Mouse (Mus musculus): Measurements from ENCODE around the gene Fuca1. TPM values are rescaled to one million over a fixed set of nuclear protein-coding genes. Genes with fewer than 3 reads are reported as not detected.
A peak's percentile ranks its signal among the peaks of the same experiment; 100 is the strongest.

Fuca1 gene
- polyA plus RNA-seq, 1 experiment from 2014 or later, result 65.1 TPM

- peak; percentile 97 for DNase-seq
- Histone ChIP-seq H3K27me3 (ENCODE audit: insufficient read depth, low read length) (no peaks in the 10 kb centered on the region), H3K4me1 (ENCODE audit: insufficient read depth) (0 out of 2 replicates have a peak, but pooled peaks cover 3% of the 10 kb centered on the region), H3K36me3 (ENCODE audit: insufficient read depth) (peaks cover 29% of the 10 kb centered on the region), H3K9ac (peak within 1 kb of the TSS; percentile 95), H3K27ac (ENCODE audit: low read depth) (peak within 1 kb of the TSS; percentile 83), H3K9me3 (ENCODE audit: low read depth, low read length) (no peaks in the 10 kb centered on the region), H3K4me2 (peak within 1 kb of the TSS; percentile 81), H3K4me3 (ENCODE audit: low read depth, low read length) (peak within 1 kb of the TSS; percentile 95)
- no peak for TF ChIP-seq CTCF (IDR thresholded peaks at IDR 0.05; ENCODE audit: low read depth)
- 0% methylated on average over 54 of the region's 81 CpGs for WGBS
- ATAC-seq (ENCODE audit: insufficient read depth), result peak; percentile 92
Observed at GRCm38 (mm10) chr4:135986943-135987710, 66.6 kb downstream of the Fuca1 start, which contains the start of gene Pithd1. TSS of gene Pithd1 (minus strand) at chr4:135987264.

- 0 out of 2 replicates have a peak, but pooled peaks cover 3% of the 10 kb centered on the region for H3K4me1 ChIP-seq (ENCODE audit: insufficient read depth)
- no peaks in the 10 kb centered on the region for H3K9me3 ChIP-seq (ENCODE audit: low read depth, low read length)
- no peak for TF ChIP-seq CTCF (IDR thresholded peaks at IDR 0.05; ENCODE audit: low read depth)
- H3K36me3 ChIP-seq (ENCODE audit: insufficient read depth), result peaks cover 25% of the 10 kb centered on the region
- peak overlapping the region; percentile 83; the same call in 1 of the 2 replicates for H3K27ac ChIP-seq (ENCODE audit: low read depth)
- peak overlapping the region; percentile 95 for H3K9ac ChIP-seq
- H3K4me3 ChIP-seq (ENCODE audit: low read depth, low read length), result peak overlapping the region; percentile 95
- no peak for DNase-seq
- 60% methylated on average over 9 of the region's 9 CpGs for WGBS
- peak overlapping the region; percentile 81 for H3K4me2 ChIP-seq
- no peak for ATAC-seq (ENCODE audit: insufficient read depth)
- no peaks in the 10 kb centered on the region for H3K27me3 ChIP-seq (ENCODE audit: insufficient read depth, low read length)
Observed at GRCm38 (mm10) chr4:135987714-135988113, 67.2 kb downstream of the Fuca1 start.

Other genes starting within 250 kb of the Fuca1 start
- 1.6 and 1.7 TPM in 2 replicates for gene Ifnlr1, start 234.4 kb upstream of the Fuca1 start, polyA plus RNA-seq (2014; fragmentation: Nextera tagmentation; extraction: Ambion mirVana)
- 0.12 TPM in 1 of 2 replicates, not detected in the other for gene Il22ra1, start 192.6 kb upstream of the Fuca1 start, polyA plus RNA-seq (2014; fragmentation: Nextera tagmentation; extraction: Ambion mirVana)
- gene Myom3, start 161.0 kb upstream of the Fuca1 start, polyA plus RNA-seq (2014; fragmentation: Nextera tagmentation; extraction: Ambion mirVana), result not detected in 2 replicates
- gene Srsf10, start 65.0 kb upstream of the Fuca1 start, polyA plus RNA-seq (2014; fragmentation: Nextera tagmentation; extraction: Ambion mirVana), result 322 and 336 TPM in 2 replicates
- gene Pnrc2, start 46.9 kb upstream of the Fuca1 start, polyA plus RNA-seq (2014; fragmentation: Nextera tagmentation; extraction: Ambion mirVana), result 191 and 206 TPM in 2 replicates
- 0.71 and 0.73 TPM in 2 replicates for gene Cnr2, start 25.3 kb upstream of the Fuca1 start, polyA plus RNA-seq (2014; fragmentation: Nextera tagmentation; extraction: Ambion mirVana)
- gene Hmgcl, start 25.7 kb downstream of the Fuca1 start, polyA plus RNA-seq (2014; fragmentation: Nextera tagmentation; extraction: Ambion mirVana), result 71.7 and 78.1 TPM in 2 replicates
- 27.0 and 30.3 TPM in 2 replicates for gene Gale, start 43.0 kb downstream of the Fuca1 start, polyA plus RNA-seq (2014; fragmentation: Nextera tagmentation; extraction: Ambion mirVana)
- gene Lypla2, start 51.9 kb downstream of the Fuca1 start, polyA plus RNA-seq (2014; fragmentation: Nextera tagmentation; extraction: Ambion mirVana), result 117 and 132 TPM in 2 replicates
- gene Pithd1, start 66.5 kb downstream of the Fuca1 start, polyA plus RNA-seq (2014; fragmentation: Nextera tagmentation; extraction: Ambion mirVana), result 54.6 and 61.5 TPM in 2 replicates
- 41.8 and 42.5 TPM in 2 replicates for gene Eloa, start 101.0 kb downstream of the Fuca1 start, polyA plus RNA-seq (2014; fragmentation: Nextera tagmentation; extraction: Ambion mirVana)
- gene Rpl11, start 132.7 kb downstream of the Fuca1 start, polyA plus RNA-seq (2014; fragmentation: Nextera tagmentation; extraction: Ambion mirVana), result 548 and 564 TPM in 2 replicates
- 469 and 477 TPM in 2 replicates for gene Id3, start 222.8 kb downstream of the Fuca1 start, polyA plus RNA-seq (2014; fragmentation: Nextera tagmentation; extraction: Ambion mirVana)